Mouse (Mus musculus): ENCODE measurements around the gene Gm5565. TPM values are rescaled to one million over a fixed set of nuclear protein-coding genes. Genes with fewer than 3 reads are reported as not detected.
"Not testable (repeated sequence)": the region's sequence is repeated elsewhere in the genome, so short reads cannot be mapped to it uniquely, and the experiment has no call there.

Gm5565 gene
- polyA plus RNA-seq (2015; fragmentation: Nextera tagmentation; extraction: Ambion mirVana): not detected in 2 replicates

DNA sequence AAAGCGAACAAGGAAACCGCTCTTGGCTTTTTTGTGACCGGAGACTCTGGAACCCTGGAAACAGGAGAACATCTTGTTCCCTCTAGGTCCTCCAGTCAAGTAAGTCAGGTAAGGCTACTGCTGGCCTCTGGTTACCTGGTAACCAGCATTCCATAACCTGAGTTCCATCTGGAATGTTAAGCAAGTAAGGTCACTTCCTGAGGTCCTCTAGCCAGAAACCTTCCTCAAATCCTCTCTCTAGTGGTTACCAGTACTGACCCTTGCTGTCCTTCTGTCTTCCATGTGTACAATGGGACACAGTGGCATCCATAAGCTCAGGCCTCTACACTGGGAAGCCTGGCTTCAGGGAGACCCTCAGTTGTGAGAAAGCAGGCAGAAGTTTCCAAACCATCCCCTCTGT is at the start of gene Gm5565:
Gene Gm5565, minus strand, starts transcription at position 101 of the 400 bp plus-strand sequence.
- H3K9me3 ChIP-seq: peaks cover 18% of the 10 kb centered on the region; the same call in 1 of the 2 replicates
- H3K4me2 ChIP-seq (replicated peaks); H3K9ac ChIP-seq (replicated peaks); ATAC-seq; H3K4me3 ChIP-seq (replicated peaks); H3K4me1 ChIP-seq (replicated peaks); H3K27me3 ChIP-seq; H3K36me3 ChIP-seq; H3K27ac ChIP-seq: not testable (repeated sequence)
- WGBS: 85% methylated on average over 3 of the region's 3 CpGs

DNA sequence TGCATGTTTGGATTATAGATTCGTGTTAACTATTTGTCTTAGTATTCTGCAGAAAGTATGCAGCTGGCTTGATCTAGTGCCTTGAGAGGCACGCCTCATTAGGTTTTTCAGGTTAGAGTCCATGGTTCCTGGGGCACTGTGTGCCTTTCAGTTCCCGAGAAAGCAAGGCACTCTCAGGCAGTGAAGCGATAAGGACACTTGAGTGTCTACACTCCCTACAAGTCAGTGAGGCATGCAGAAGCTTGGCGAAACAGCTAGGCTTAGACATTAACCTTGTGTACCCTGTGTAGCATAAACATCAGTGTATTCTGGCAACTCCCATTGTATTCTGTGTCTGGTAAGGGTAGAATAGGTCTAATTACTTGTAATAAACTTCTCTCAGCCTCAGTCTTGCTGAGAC is 45.2 kb upstream of the Gm5565 start:
- H3K27ac ChIP-seq: no peak overlapping the region
- WGBS: 96% methylated on average over 5 of the region's 5 CpGs
- H3K9me3 ChIP-seq: peaks cover 6% of the 10 kb centered on the region; the same call in 1 of the 2 replicates
- H3K4me1 ChIP-seq (replicated peaks): no peaks in the 10 kb centered on the region
- H3K9ac ChIP-seq (replicated peaks): no peak overlapping the region
- ATAC-seq: no peak
- no peak overlapping the region for H3K4me3 ChIP-seq (replicated peaks)
- peaks cover 89% of the 10 kb centered on the region for H3K36me3 ChIP-seq
- no peaks in the 10 kb centered on the region for H3K27me3 ChIP-seq
- H3K4me2 ChIP-seq (replicated peaks): no peak overlapping the region

DNA sequence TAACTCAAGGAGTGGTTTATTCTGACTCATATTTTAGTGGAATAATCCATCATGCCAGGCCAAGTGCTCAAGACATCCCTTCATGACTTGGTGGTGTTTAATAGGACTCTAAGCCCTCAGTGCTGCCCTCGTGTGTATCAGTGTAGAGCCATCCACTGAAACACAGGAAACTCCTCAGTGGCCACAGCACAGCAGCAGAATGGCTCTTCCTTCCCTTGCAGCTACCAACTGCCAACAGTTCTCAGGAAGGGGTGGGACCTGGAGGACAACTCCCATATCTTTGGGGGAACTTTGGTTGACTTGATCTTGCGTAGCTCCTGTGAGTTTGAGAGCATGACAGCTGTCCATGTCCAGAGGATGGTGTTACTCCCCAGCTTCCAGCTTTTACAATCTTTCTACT is 43.6 kb upstream of the Gm5565 start:
- Histone ChIP-seq H3K27me3 (no peaks in the 10 kb centered on the region), H3K9ac (replicated peaks) (no peak overlapping the region), H3K36me3 (peaks cover 79% of the 10 kb centered on the region), H3K9me3 (peaks cover 6% of the 10 kb centered on the region; the same call in 1 of the 2 replicates), H3K4me1 (replicated peaks) (no peaks in the 10 kb centered on the region), H3K4me2 (replicated peaks) (no peak overlapping the region), H3K27ac (no peak overlapping the region), H3K4me3 (replicated peaks) (no peak overlapping the region)
- WGBS: 90% methylated on average over 2 of the region's 2 CpGs
- ATAC-seq: no peak

DNA sequence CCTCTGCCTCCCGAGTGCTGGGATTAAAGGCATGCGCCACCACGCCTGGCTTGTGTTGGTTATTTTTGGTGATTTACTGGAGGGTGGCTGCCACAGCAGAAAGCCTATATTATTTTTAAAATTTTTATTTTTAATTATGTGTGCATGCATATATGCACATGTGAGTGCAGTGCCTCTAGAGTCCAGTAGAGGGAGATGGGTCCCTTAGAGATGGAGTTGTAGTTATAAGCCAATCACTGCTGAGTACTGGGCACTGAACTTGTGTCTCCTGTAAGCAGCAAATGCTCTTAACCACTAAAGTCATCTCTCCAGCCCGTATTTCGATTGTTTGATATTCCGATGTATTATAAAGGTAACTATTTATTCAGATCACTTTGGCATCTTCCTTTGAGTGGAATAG is 40.2 kb upstream of the Gm5565 start:
- peaks cover 59% of the 10 kb centered on the region for H3K36me3 ChIP-seq
- no peak overlapping the region for H3K4me3 ChIP-seq (replicated peaks)
- H3K4me1 ChIP-seq (replicated peaks): no peaks in the 10 kb centered on the region
- H3K27ac ChIP-seq: no peak overlapping the region
- no peak for ATAC-seq
- no peaks in the 10 kb centered on the region for H3K27me3 ChIP-seq
- H3K9ac ChIP-seq (replicated peaks): no peak overlapping the region
- whole genome bisulfite sequencing: 95% methylated on average over 6 of the region's 6 CpGs
- peaks cover 6% of the 10 kb centered on the region; the same call in 1 of the 2 replicates for H3K9me3 ChIP-seq
- no peak overlapping the region for H3K4me2 ChIP-seq (replicated peaks)

DNA sequence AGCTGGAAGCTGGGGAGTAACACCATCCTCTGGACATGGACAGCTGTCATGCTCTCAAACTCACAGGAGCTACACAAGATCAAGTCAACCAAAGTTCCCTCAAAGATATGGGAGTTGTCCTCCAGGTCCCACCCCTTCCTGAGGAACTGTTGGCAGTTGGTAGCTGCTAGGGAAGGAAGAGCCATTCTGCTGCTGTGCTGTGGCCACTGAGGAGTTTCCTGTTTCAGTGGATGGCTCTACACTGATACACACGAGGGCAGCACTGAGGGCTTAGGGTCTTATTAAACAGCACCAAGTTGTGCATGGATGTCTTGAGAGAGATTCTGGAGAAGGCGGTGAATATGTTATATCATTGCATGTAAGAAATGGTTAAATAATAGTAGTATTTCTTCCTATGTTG is 39.2 kb upstream of the Gm5565 start:
- H3K4me1 ChIP-seq (replicated peaks): no peaks in the 10 kb centered on the region
- peaks cover 48% of the 10 kb centered on the region for H3K36me3 ChIP-seq
- H3K9me3 ChIP-seq: peaks cover 8% of the 10 kb centered on the region
- ATAC-seq: no peak
- no peak overlapping the region for H3K4me3 ChIP-seq (replicated peaks)
- WGBS: 83% methylated on average over 2 of the region's 2 CpGs
- no peaks in the 10 kb centered on the region for H3K27me3 ChIP-seq
- no peak overlapping the region for H3K27ac ChIP-seq
- H3K9ac ChIP-seq (replicated peaks): no peak overlapping the region
- no peak overlapping the region for H3K4me2 ChIP-seq (replicated peaks)

DNA sequence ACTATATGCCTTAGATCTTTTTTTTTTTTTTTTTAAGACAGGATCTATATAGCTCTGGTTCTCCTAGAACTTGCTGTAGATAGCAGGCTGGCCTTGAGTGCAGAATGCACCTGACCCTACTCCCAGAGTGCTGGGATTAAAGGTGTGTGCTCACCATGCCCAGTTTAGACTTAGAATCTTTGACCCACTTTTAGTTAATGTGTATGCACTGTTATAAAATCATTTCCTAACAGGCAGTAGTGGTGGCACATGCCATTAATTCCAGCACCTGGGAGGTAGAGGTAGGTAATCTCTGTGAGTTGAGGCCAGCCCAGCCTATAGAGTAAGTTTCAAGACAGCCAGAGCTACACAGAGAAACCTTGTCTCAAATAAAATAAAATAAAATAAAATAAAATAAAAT is 38.7 kb upstream of the Gm5565 start:
- no peak overlapping the region for H3K4me2 ChIP-seq (replicated peaks)
- H3K9me3 ChIP-seq: peaks cover 8% of the 10 kb centered on the region
- H3K36me3 ChIP-seq: peaks cover 44% of the 10 kb centered on the region
- H3K9ac ChIP-seq (replicated peaks): no peak overlapping the region
- no peak for ATAC-seq
- no peaks in the 10 kb centered on the region for H3K27me3 ChIP-seq
- H3K4me1 ChIP-seq (replicated peaks): no peaks in the 10 kb centered on the region
- no peak overlapping the region for H3K27ac ChIP-seq
- H3K4me3 ChIP-seq (replicated peaks): no peak overlapping the region

DNA sequence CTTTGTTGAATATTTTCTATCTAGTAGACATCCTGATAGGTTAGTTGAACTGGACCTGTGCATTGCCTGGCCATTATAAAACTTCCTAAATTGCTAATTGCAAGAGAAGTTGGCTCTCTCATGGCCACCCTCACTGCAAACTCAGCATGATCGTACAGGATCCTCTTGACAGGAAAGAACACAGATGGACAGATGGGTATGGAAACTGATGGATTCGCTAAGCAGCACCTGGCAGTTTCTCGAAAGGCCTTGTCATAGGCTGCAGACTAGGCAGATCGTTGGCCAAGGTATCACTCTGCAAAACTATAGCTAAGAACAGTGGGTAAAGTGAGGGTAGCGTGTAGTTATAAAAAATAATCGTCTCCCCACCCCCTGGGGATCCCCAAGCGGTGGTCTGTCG is 33.0 kb upstream of the Gm5565 start:
- ATAC-seq: no peak
- no peak overlapping the region for H3K27ac ChIP-seq
- H3K9ac ChIP-seq (replicated peaks): no peak overlapping the region
- H3K4me1 ChIP-seq (replicated peaks): no peaks in the 10 kb centered on the region
- no peak overlapping the region for H3K4me3 ChIP-seq (replicated peaks)
- H3K36me3 ChIP-seq: peaks cover 14% of the 10 kb centered on the region
- H3K9me3 ChIP-seq: peaks cover 2% of the 10 kb centered on the region; the same call in 1 of the 2 replicates
- WGBS: 86% methylated on average over 8 of the region's 8 CpGs
- H3K27me3 ChIP-seq: no peaks in the 10 kb centered on the region
- no peak overlapping the region for H3K4me2 ChIP-seq (replicated peaks)

DNA sequence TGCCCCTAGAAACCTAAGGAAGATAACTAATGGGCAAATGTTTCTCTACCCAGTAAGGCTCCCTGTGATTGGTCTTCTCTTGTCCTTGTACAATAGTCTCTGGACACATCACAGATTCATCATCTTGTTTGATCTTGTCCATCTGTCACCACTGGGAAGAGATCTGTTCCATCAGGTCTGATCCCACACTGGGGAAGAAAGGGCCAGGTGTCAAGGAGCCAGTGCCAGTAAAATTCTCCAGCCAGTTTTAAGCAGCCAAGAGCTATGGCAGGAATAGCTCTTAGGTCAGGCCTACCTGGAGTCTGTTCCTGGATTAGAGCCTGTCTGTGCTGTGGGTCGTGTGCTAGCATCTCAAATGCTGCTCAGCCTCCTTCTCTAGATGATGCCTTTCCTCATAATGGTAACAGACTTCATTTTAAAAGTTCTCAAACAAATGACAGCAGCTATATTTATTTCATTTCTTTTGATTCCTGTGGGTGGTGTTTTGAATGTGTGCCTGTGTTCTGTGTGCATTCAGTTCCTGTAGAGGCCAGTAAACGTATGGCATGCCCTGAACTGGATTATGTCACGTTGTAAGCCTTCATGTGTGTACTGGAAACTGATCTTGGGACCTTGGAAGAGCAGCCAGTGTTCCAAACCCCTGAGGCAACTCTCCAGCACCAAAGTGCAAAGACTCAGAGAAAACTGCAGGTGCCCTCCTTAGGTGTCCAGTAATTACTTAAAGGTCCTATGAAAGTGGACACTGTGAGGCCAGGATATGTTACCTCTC is 30.3 kb upstream of the Gm5565 start:
- Histone ChIP-seq H3K27ac (no peak overlapping the region), H3K9me3 (peaks cover 2% of the 10 kb centered on the region; the same call in 1 of the 2 replicates), H3K4me3 (replicated peaks) (no peak overlapping the region), H3K4me2 (replicated peaks) (no peak overlapping the region), H3K9ac (replicated peaks) (no peak overlapping the region), H3K36me3 (no peaks in the 10 kb centered on the region), H3K27me3 (no peaks in the 10 kb centered on the region), H3K4me1 (replicated peaks) (no peaks in the 10 kb centered on the region)
- 59% methylated on average over 3 of the region's 3 CpGs for WGBS
- no peak for ATAC-seq

DNA sequence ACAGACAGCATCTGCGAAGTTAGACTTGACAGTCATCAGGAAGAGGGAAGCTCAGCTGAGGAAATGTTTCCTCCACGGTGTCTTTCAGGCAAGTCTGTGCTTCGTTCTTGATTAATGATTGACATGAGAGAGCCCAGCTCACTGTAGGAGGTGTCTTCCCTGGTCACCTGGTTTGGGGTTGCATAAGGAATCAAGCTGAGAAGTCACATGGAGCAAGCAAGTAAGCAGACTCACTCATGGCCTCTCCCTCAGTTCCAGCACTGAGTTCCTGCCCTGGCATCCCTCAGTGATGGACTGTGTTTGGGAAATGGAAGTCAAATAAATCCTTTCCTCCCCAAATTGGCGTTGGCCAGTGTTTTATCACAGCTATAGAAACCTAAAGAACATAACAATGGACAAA is 29.8 kb upstream of the Gm5565 start:
- no peak overlapping the region for H3K4me3 ChIP-seq (replicated peaks)
- H3K9ac ChIP-seq (replicated peaks): no peak overlapping the region
- no peaks in the 10 kb centered on the region for H3K4me1 ChIP-seq (replicated peaks)
- H3K4me2 ChIP-seq (replicated peaks): no peak overlapping the region
- no peaks in the 10 kb centered on the region for H3K36me3 ChIP-seq
- H3K27me3 ChIP-seq: no peaks in the 10 kb centered on the region
- 71% methylated on average over 4 of the region's 4 CpGs for WGBS
- ATAC-seq: no peak
- H3K27ac ChIP-seq: no peak overlapping the region
- peaks cover 2% of the 10 kb centered on the region; the same call in 1 of the 2 replicates for H3K9me3 ChIP-seq

DNA sequence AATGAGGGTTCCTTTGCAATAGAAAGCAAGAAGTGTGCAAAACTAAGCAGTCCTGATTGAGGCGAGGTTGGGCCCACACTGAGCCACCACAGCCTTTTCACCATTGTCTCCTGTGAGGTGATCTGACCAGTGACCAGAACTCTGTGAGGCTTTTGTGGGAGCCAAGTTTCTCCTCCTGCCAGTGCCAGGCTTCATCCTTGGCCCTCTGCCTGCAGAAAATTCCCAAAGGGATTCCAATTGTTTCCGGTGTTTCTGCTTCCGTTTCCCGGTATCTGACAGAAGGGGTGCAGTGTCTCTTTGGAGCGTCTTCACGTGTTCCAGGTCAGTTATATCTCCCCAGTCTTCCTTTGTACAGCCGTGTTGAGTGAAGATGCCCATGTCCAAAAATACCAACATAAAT is 28.4 kb upstream of the Gm5565 start:
- Histone ChIP-seq H3K9me3 (no peaks in the 10 kb centered on the region), H3K4me3 (replicated peaks) (no peak overlapping the region), H3K36me3 (no peaks in the 10 kb centered on the region), H3K27ac (no peak overlapping the region), H3K4me1 (replicated peaks) (no peaks in the 10 kb centered on the region), H3K9ac (replicated peaks) (no peak overlapping the region), H3K27me3 (no peaks in the 10 kb centered on the region), H3K4me2 (replicated peaks) (no peak overlapping the region)
- WGBS: 88% methylated on average over 7 of the region's 7 CpGs
- ATAC-seq: no peak

DNA sequence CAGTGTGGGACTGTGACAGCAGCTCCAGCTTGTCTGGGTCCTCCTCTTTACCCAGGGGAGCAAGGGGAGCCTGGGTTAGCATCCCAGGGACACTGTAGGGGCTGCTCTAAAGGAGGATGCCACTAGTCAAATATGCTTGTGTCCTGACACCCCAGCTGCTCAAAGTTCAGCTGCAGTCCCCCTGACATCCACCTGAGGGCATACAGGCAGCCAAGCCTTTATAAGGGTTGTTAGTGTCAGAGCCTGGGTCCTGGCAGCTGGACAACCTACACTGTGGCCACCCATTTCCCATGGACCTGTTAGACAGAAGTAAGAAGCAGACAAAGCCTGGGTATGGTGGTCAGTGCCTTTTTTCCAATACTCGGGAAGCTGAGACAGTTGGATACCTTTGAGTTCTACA is 27.8 kb upstream of the Gm5565 start:
- Histone ChIP-seq H3K4me2 (replicated peaks) (no peak overlapping the region), H3K36me3 (no peaks in the 10 kb centered on the region), H3K27ac (no peak overlapping the region), H3K9ac (replicated peaks) (no peak overlapping the region), H3K4me3 (replicated peaks) (no peak overlapping the region), H3K9me3 (0 out of 2 replicates have a peak, but pooled peaks cover 2% of the 10 kb centered on the region), H3K4me1 (replicated peaks) (no peaks in the 10 kb centered on the region), H3K27me3 (no peaks in the 10 kb centered on the region)
- ATAC-seq: no peak
- WGBS: 81% methylated on average over 1 of the region's 1 CpGs

DNA sequence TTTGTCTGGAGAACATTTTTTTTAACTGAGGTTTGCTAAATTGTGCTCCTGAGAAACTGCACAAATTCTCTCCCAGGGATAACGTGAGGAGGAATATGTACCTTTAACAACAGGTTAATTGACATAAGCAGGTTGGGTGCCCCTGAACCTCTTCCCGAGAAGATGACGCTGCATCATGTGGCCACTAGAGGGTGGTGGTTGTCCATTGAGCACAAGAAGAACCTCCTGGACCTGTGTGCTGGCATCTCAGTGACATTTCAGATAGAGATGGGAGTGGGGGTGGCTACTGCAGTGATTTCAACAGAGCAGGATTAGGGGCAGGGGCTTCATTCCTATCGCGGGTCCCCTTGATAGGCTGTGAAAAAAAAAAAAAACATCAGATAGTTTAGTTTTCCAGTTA is 27.1 kb upstream of the Gm5565 start:
- 28% methylated on average over 5 of the region's 5 CpGs for WGBS
- not testable (repeated sequence) for H3K4me1 ChIP-seq (replicated peaks); H3K36me3 ChIP-seq; H3K27me3 ChIP-seq; H3K27ac ChIP-seq; ATAC-seq; H3K9ac ChIP-seq (replicated peaks); H3K4me3 ChIP-seq (replicated peaks); H3K4me2 ChIP-seq (replicated peaks); H3K9me3 ChIP-seq

DNA sequence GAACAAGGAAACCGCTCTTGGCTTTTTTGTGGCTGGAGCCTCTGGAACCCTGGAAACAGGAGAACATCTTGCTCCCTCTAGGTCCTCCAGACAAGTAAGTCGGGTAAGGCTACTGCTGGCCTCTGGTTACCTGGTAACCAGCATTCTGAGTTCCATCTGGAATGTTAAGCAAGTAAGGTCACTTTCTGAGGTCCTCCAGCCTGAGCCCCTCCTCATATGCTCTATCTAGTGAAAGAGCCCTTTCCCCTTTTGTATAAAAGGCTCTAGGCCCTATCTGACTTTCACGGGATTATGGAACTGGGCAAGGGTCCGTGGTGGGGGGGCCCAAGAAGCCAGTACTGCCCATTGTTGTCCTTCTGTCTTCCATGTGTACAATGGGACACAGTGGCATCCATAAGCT is 24.9 kb upstream of the Gm5565 start, which contains the start of gene 1700001J03Rik:
Gene 1700001J03Rik, minus strand, starts transcription at position 101 of the 400 bp plus-strand sequence.
- not testable (repeated sequence) for H3K27me3 ChIP-seq; H3K27ac ChIP-seq; H3K4me3 ChIP-seq (replicated peaks); H3K4me1 ChIP-seq (replicated peaks); H3K36me3 ChIP-seq; H3K9ac ChIP-seq (replicated peaks); ATAC-seq; H3K9me3 ChIP-seq; H3K4me2 ChIP-seq (replicated peaks)
- 76% methylated on average over 4 of the region's 4 CpGs for WGBS

All from midbrain, embryonic 13.5 days (tissue).